Mouse (Mus musculus): ENCODE results near the gene Slc39a11.

DNA sequence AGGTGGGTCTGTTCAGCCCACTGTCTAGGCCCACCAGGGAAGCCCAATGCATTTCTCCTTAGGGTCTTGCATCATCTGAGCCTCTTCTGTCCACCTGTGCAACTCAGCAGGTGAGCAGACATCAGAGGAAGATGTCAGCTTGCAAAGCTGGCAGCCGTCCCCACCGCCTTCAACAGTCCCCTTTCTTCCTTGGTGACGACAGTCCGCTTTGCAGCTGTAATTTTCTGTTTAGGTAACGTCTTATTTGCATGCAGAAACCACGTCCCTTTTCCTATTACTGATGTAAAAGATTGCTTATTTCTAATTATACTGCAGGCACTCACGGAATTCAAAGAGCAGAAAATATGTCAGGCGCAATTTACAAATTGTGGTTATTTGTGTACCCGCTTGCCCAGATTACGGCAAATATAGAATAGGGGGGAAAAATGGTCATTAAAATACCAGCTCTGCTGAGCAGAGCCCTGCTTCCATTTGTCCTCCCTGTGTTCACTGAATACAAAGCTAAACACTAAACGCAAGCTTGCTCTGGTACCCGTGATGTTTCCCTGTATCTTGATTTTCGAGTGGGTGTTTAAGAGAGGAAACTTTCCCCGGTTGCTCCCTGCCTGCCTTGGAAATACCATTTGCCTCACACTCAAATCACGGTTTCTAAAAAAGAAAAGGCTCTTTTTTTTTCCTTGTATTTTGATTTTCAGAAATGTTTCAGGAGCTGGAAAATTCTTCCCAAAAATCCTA lies 230.8 kb downstream of the Slc39a11 start:
- no peak for TF ChIP-seq CTCF (IDR thresholded peaks at IDR 0.05; ENCODE audit: low read depth)
- no peak for TF ChIP-seq EP300 (IDR thresholded peaks at IDR 0.05; ENCODE audit: low read depth)
